Mouse (Mus musculus): ENCODE results near the gene Ahnak. TPM values are rescaled to one million over a fixed set of nuclear protein-coding genes. Genes with fewer than 3 reads are reported as not detected.

The Ahnak gene
- polyA plus RNA-seq, 1 experiment from 2014 or later: 20.5 TPM

Other genes with a start within 250 kb of the Ahnak start
- gene 1700092M07Rik, start 248.6 kb upstream of the Ahnak start, polyA plus RNA-seq (2016; fragmentation: Nextera tagmentation; extraction: Ambion mirVana): 2.7 and 3.5 TPM in 2 replicates
- gene Stx5a, start 247.9 kb upstream of the Ahnak start, polyA plus RNA-seq (2016; fragmentation: Nextera tagmentation; extraction: Ambion mirVana): 168 and 169 TPM in 2 replicates
- gene Nxf1, start 232.2 kb upstream of the Ahnak start, polyA plus RNA-seq (2016; fragmentation: Nextera tagmentation; extraction: Ambion mirVana): 219 and 237 TPM in 2 replicates
- gene Tmem223, start 218.3 kb upstream of the Ahnak start, polyA plus RNA-seq (2016; fragmentation: Nextera tagmentation; extraction: Ambion mirVana): 206 and 215 TPM in 2 replicates
- 50.2 and 51.5 TPM in 2 replicates for gene Tmem179b, start 214.8 kb upstream of the Ahnak start, polyA plus RNA-seq (2016; fragmentation: Nextera tagmentation; extraction: Ambion mirVana)
- 38.8 and 41.8 TPM in 2 replicates for gene Taf6l, start 202.9 kb upstream of the Ahnak start, polyA plus RNA-seq (2016; fragmentation: Nextera tagmentation; extraction: Ambion mirVana)
- gene Polr2g, start 190.7 kb upstream of the Ahnak start, polyA plus RNA-seq (2016; fragmentation: Nextera tagmentation; extraction: Ambion mirVana): 174 and 189 TPM in 2 replicates
- gene Zbtb3, start 186.7 kb upstream of the Ahnak start, polyA plus RNA-seq (2016; fragmentation: Nextera tagmentation; extraction: Ambion mirVana): 6.1 and 6.2 TPM in 2 replicates
- gene Ttc9c, start 170.0 kb upstream of the Ahnak start, polyA plus RNA-seq (2016; fragmentation: Nextera tagmentation; extraction: Ambion mirVana): 70.3 and 77.2 TPM in 2 replicates
- gene Hnrnpul2, start 169.3 kb upstream of the Ahnak start, polyA plus RNA-seq (2016; fragmentation: Nextera tagmentation; extraction: Ambion mirVana): 6.0 and 6.7 TPM in 2 replicates
- gene AC129217.1, start 159.5 kb upstream of the Ahnak start, polyA plus RNA-seq (2016; fragmentation: Nextera tagmentation; extraction: Ambion mirVana): not detected in 2 replicates
- 43.1 and 43.2 TPM in 2 replicates for gene Bscl2, start 151.8 kb upstream of the Ahnak start, polyA plus RNA-seq (2016; fragmentation: Nextera tagmentation; extraction: Ambion mirVana)
- gene Gng3, start 150.1 kb upstream of the Ahnak start, polyA plus RNA-seq (2016; fragmentation: Nextera tagmentation; extraction: Ambion mirVana): 10.7 and 12.0 TPM in 2 replicates
- gene Lrrn4cl, start 138.5 kb upstream of the Ahnak start, polyA plus RNA-seq (2016; fragmentation: Nextera tagmentation; extraction: Ambion mirVana): 0.24 and 0.58 TPM in 2 replicates
- gene Ubxn1, start 117.8 kb upstream of the Ahnak start, polyA plus RNA-seq (2016; fragmentation: Nextera tagmentation; extraction: Ambion mirVana): 184 and 185 TPM in 2 replicates
- 64.0 and 66.0 TPM in 2 replicates for gene Uqcc3, start 108.4 kb upstream of the Ahnak start, polyA plus RNA-seq (2016; fragmentation: Nextera tagmentation; extraction: Ambion mirVana)
- 82.5 and 112 TPM in 2 replicates for gene Lbhd1, start 105.6 kb upstream of the Ahnak start, polyA plus RNA-seq (2016; fragmentation: Nextera tagmentation; extraction: Ambion mirVana)
- gene Gm49403, start 105.4 kb upstream of the Ahnak start, polyA plus RNA-seq (2016; fragmentation: Nextera tagmentation; extraction: Ambion mirVana): not detected in 2 replicates
- gene 1810009A15Rik, start 100.4 kb upstream of the Ahnak start, polyA plus RNA-seq (2016; fragmentation: Nextera tagmentation; extraction: Ambion mirVana): 112 and 114 TPM in 2 replicates
- gene Gm49416, start 100.4 kb upstream of the Ahnak start, polyA plus RNA-seq (2016; fragmentation: Nextera tagmentation; extraction: Ambion mirVana): not detected in 2 replicates
- 48.9 and 51.3 TPM in 2 replicates for gene Ints5, start 96.3 kb upstream of the Ahnak start, polyA plus RNA-seq (2016; fragmentation: Nextera tagmentation; extraction: Ambion mirVana)
- gene Ganab, start 91.2 kb upstream of the Ahnak start, polyA plus RNA-seq (2016; fragmentation: Nextera tagmentation; extraction: Ambion mirVana): 116 and 117 TPM in 2 replicates
- 53.5 and 53.6 TPM in 2 replicates for gene B3gat3, start 68.9 kb upstream of the Ahnak start, polyA plus RNA-seq (2016; fragmentation: Nextera tagmentation; extraction: Ambion mirVana)
- gene Rom1, start 59.9 kb upstream of the Ahnak start, polyA plus RNA-seq (2016; fragmentation: Nextera tagmentation; extraction: Ambion mirVana): 2.4 and 2.6 TPM in 2 replicates
- gene Eml3, start 59.7 kb upstream of the Ahnak start, polyA plus RNA-seq (2016; fragmentation: Nextera tagmentation; extraction: Ambion mirVana): 34.6 and 34.9 TPM in 2 replicates
- 227 and 231 TPM in 2 replicates for gene Mta2, start 47.4 kb upstream of the Ahnak start, polyA plus RNA-seq (2016; fragmentation: Nextera tagmentation; extraction: Ambion mirVana)
- gene Tut1, start 35.4 kb upstream of the Ahnak start, polyA plus RNA-seq (2016; fragmentation: Nextera tagmentation; extraction: Ambion mirVana): 37.9 and 39.7 TPM in 2 replicates
- gene Eef1g, start 22.2 kb upstream of the Ahnak start, polyA plus RNA-seq (2016; fragmentation: Nextera tagmentation; extraction: Ambion mirVana): 472 and 476 TPM in 2 replicates
- gene Scgb1a1, start 98.7 kb downstream of the Ahnak start, polyA plus RNA-seq (2016; fragmentation: Nextera tagmentation; extraction: Ambion mirVana): not detected in 2 replicates
- gene Asrgl1, start 146.4 kb downstream of the Ahnak start, polyA plus RNA-seq (2016; fragmentation: Nextera tagmentation; extraction: Ambion mirVana): 23.2 and 24.0 TPM in 2 replicates

All from limb, embryonic 12.5 days (tissue).